Comparison of ENCODE assay signal across 12 mouse cellular contexts in genomic region chr11:116868129-116868528, GRCm38 (mm10). TPM values are rescaled to one million over a fixed set of nuclear protein-coding genes. Genes with fewer than 3 reads are reported as not detected.
DNase-seq lines count a peak whose midpoint lies in the region; ATAC-seq and TF ChIP-seq lines count a peak whose summit lies in the region.
"Had no signal": no experiment of that assay in that cellular context is flagged by ENCODE, and none has a peak within 500 bp of the region (broad histone marks: within the 10 kb centered on the region; RNA-seq: fewer than 3 reads in every experiment).

No protein-coding gene starts in this region.

- no peak for TF ChIP-seq EP300 in CH12.LX (IDR thresholded peaks at IDR 0.05; ENCODE audit: low read length)

- no peak overlapping the region for H3K4me2 ChIP-seq in kidney, embryonic 15.5 days
- no peak overlapping the region for H3K4me2 ChIP-seq in CH12.LX (ENCODE audit: insufficient read depth, low read depth, poor library complexity, severe bottlenecking)
- H3K4me2 ChIP-seq: liver, embryonic 13.5 days had no signal

- 79% methylated on average over 3 of the region's 3 CpGs for WGBS in kidney, embryonic 15.5 days

- H3K27me3 ChIP-seq in kidney, embryonic 15.5 days, result no peaks in the 10 kb centered on the region
- no peaks in the 10 kb centered on the region for H3K27me3 ChIP-seq in CH12.LX (replicated peaks)
- H3K27me3 ChIP-seq: liver, embryonic 13.5 days had no signal

- DNase-seq in kidney, adult 11 months, result peak; percentile 59
- peak; percentile 53 for DNase-seq in CH12.LX (ENCODE audit: extremely low read depth)
- peak; percentile 65 for DNase-seq in gastrocnemius, postnatal 14 days
- DNase-seq in heart, postnatal 14 days, result peak; percentile 58 to 75
- DNase-seq in thymus, postnatal 4 days, result no peak
- DNase-seq in cerebellum, adult 9-10 months, result no peak
- DNase-seq: cerebellum, postnatal 36 days; liver, embryonic 13.5 days had no signal

- dilution Hi-C loops in CH12.LX (cut with MboI; ENCODE audit: extremely low pct_ligation_motif_present, extremely low pct_unique_long_range_greater_than_20kb, low sequenced_read_pairs), result no loop called here

- no peak for TF ChIP-seq RAD21 in CH12.LX (IDR thresholded peaks at IDR 0.05; ENCODE audit: low read depth, low read length)

- intact Hi-C loops in gastrocnemius, postnatal 14 days (cut with DNase I; ENCODE audit: low total_unique reads), result no loop called here
- intact Hi-C loops in heart, postnatal 14 days (cut with DNase I), result no loop called here

- TF ChIP-seq POLR2A in CH12.LX (IDR thresholded peaks at IDR 0.05; ENCODE audit: low read depth, low read length), result no peak

- TF ChIP-seq CTCF in CH12.LX (conservative IDR thresholded peaks at IDR 0.05 in 1 of 2, IDR thresholded peaks at IDR 0.05 in 1 of 2; ENCODE audit: low read depth in 2 of 2, low read length in 2 of 2), result no peak

- no peaks in the 10 kb centered on the region for H3K4me1 ChIP-seq in kidney, embryonic 15.5 days
- H3K4me1 ChIP-seq in CH12.LX (ENCODE audit: control insufficient read depth in 1 of 2, insufficient read depth in 2 of 2), result peaks cover 16 to 70% of the 10 kb centered on the region in 2 experiments
- H3K4me1 ChIP-seq: liver, embryonic 13.5 days had no signal

- in situ Hi-C loops in CH12.LX (cut with MboI; ENCODE audit: low pct_ligation_motif_present, low pct_unique_long_range_greater_than_20kb, low sequenced_read_pairs), result no loop called here

- no peak for ATAC-seq in kidney, embryonic 15.5 days (replicated peaks; ENCODE audit: low FRiP score)
- no peak for ATAC-seq in erythroblast, adult 5-6 weeks (replicated peaks; ENCODE audit: low FRiP score, poor library complexity, severe bottlenecking)

- peaks cover 80% of the 10 kb centered on the region for H3K36me3 ChIP-seq in kidney, embryonic 15.5 days
- peaks cover 42 to 62% of the 10 kb centered on the region in 2 experiments for H3K36me3 ChIP-seq in CH12.LX (replicated peaks in 1 of 2; ENCODE audit: control insufficient read depth in 1 of 2, insufficient read depth in 1 of 2, low read length in 1 of 2)

- no peaks in the 10 kb centered on the region for H3K9me3 ChIP-seq in kidney, embryonic 15.5 days (replicated peaks)
- H3K9me3 ChIP-seq in CH12.LX (replicated peaks; ENCODE audit: low read length), result no peaks in the 10 kb centered on the region
- H3K9me3 ChIP-seq: liver, embryonic 13.5 days had no signal

- H3K9ac ChIP-seq in kidney, embryonic 15.5 days, result no peak overlapping the region
- no peak overlapping the region for H3K9ac ChIP-seq in CH12.LX (ENCODE audit: insufficient read depth, low read depth)
- H3K9ac ChIP-seq: liver, embryonic 13.5 days had no signal

- H3K79me2 ChIP-seq in CH12.LX (replicated peaks; ENCODE audit: control insufficient read depth, extremely low read depth, insufficient read depth, poor library complexity, severe bottlenecking), result no peaks in the 10 kb centered on the region

- no peak overlapping the region for H3K27ac ChIP-seq in kidney, embryonic 15.5 days
- H3K27ac ChIP-seq in CH12.LX (ENCODE audit: insufficient read depth, low read depth), result no peak overlapping the region
- H3K27ac ChIP-seq: liver, embryonic 13.5 days had no signal

- no peak overlapping the region for H3K4me3 ChIP-seq in kidney, embryonic 15.5 days (replicated peaks)
- H3K4me3 ChIP-seq in CH12.LX (replicated peaks in 1 of 3; ENCODE audit: low read depth in 2 of 3, low read length in 2 of 3, poor library complexity in 1 of 3), result no peak overlapping the region
- H3K4me3 ChIP-seq: liver, embryonic 13.5 days had no signal

TF ChIP-seq in CH12.LX, 34 proteins besides CTCF, POLR2A, EP300 and RAD21:
- TF ChIP-seq USF2 (conservative IDR thresholded peaks at IDR 0.05; ENCODE audit: low read depth, low read length), result peak; percentile 57
- no peak for TF ChIP-seq CHD1 (IDR thresholded peaks at IDR 0.05; ENCODE audit: low read depth, low read length)
- peak; percentile 67 for TF ChIP-seq USF1 (IDR thresholded peaks at IDR 0.05; ENCODE audit: low read depth, low read length)
- TF ChIP-seq ETS1 (conservative IDR thresholded peaks at IDR 0.05; ENCODE audit: low read depth, low read length), result peak; percentile 45
- peak; percentile 92 for TF ChIP-seq BHLHE40 (IDR thresholded peaks at IDR 0.05; ENCODE audit: low read depth, low read length)

RNA-seq across cellular contexts. Expression of gene Srsf2, which starts 15.2 kb away (rescaled TPM):
- polyA plus RNA-seq in kidney, embryonic 15.5 days (2015; fragmentation: Nextera tagmentation; extraction: Ambion mirVana), result 810 and 860 TPM in 2 replicates
- 298 and 478 TPM in 2 replicates for total RNA-seq in CH12.LX (2012; rRNA removed)
- 443 and 471 TPM in 2 replicates for total RNA-seq in CH12.LX (2014; rRNA removed)
- 1,116 and 1,224 TPM in 2 replicates for polyA plus RNA-seq in CH12.LX (2012; ENCODE audit: insufficient read length, low read depth)
- total RNA-seq in gastrocnemius, postnatal 14 days (2021), result 10 to 100 TPM; 73.0 to 80.9 TPM
- 100 to 1,000 TPM; 125 to 133 TPM for total RNA-seq in heart, postnatal 14 days (2021)
- 308 and 417 TPM in 2 replicates for total RNA-seq in erythroblast, adult 5-6 weeks (2015; ENCODE audit: low replicate concordance)
- 97.0 and 120 TPM in 2 replicates for total RNA-seq in erythroblast, adult 5-6 weeks (2017; ENCODE audit: low replicate concordance)

RNA-seq across cellular contexts. Expression of gene Mfsd11, which starts 15.9 kb away (rescaled TPM):
- 37.9 and 39.6 TPM in 2 replicates for polyA plus RNA-seq in kidney, embryonic 15.5 days (2015; fragmentation: Nextera tagmentation; extraction: Ambion mirVana)
- total RNA-seq in CH12.LX (2012; rRNA removed), result 13.2 and 16.0 TPM in 2 replicates
- total RNA-seq in CH12.LX (2014; rRNA removed), result 3.7 and 4.1 TPM in 2 replicates
- polyA plus RNA-seq in CH12.LX (2012; ENCODE audit: insufficient read length, low read depth), result 15.4 and 17.7 TPM in 2 replicates
- total RNA-seq in gastrocnemius, postnatal 14 days (2021), result 10 to 100 TPM; 22.3 to 27.2 TPM
- total RNA-seq in heart, postnatal 14 days (2021), result 10 to 100 TPM; 39.8 to 40.4 TPM
- 9.2 and 35.0 TPM in 2 replicates for total RNA-seq in erythroblast, adult 5-6 weeks (2015; ENCODE audit: low replicate concordance)
- 3.4 and 3.5 TPM in 2 replicates for total RNA-seq in erythroblast, adult 5-6 weeks (2017; ENCODE audit: low replicate concordance)

RNA-seq across cellular contexts. Expression of gene Jmjd6, which starts 24.9 kb away (rescaled TPM):
- polyA plus RNA-seq in kidney, embryonic 15.5 days (2015; fragmentation: Nextera tagmentation; extraction: Ambion mirVana), result 72.6 and 75.5 TPM in 2 replicates
- 106 and 110 TPM in 2 replicates for total RNA-seq in CH12.LX (2012; rRNA removed)
- total RNA-seq in CH12.LX (2014; rRNA removed), result 104 and 116 TPM in 2 replicates
- polyA plus RNA-seq in CH12.LX (2012; ENCODE audit: insufficient read length, low read depth), result 109 and 133 TPM in 2 replicates
- total RNA-seq in gastrocnemius, postnatal 14 days (2021), result 10 to 100 TPM; 19.5 to 21.4 TPM
- 10 to 100 TPM; 34.4 to 37.3 TPM for total RNA-seq in heart, postnatal 14 days (2021)
- total RNA-seq in erythroblast, adult 5-6 weeks (2015; ENCODE audit: low replicate concordance), result 12.5 and 24.2 TPM in 2 replicates
- total RNA-seq in erythroblast, adult 5-6 weeks (2017; ENCODE audit: low replicate concordance), result 10.7 and 13.9 TPM in 2 replicates

RNA-seq across cellular contexts. Expression of gene Mettl23, which starts 25.1 kb away (rescaled TPM):
- polyA plus RNA-seq in kidney, embryonic 15.5 days (2015; fragmentation: Nextera tagmentation; extraction: Ambion mirVana), result 51.5 and 60.6 TPM in 2 replicates
- 60.1 and 63.7 TPM in 2 replicates for total RNA-seq in CH12.LX (2012; rRNA removed)
- total RNA-seq in CH12.LX (2014; rRNA removed), result 64.9 and 82.2 TPM in 2 replicates
- polyA plus RNA-seq in CH12.LX (2012; ENCODE audit: insufficient read length, low read depth), result 30.6 and 44.5 TPM in 2 replicates
- total RNA-seq in gastrocnemius, postnatal 14 days (2021), result 10 to 100 TPM; 24.1 to 24.7 TPM
- total RNA-seq in heart, postnatal 14 days (2021), result 10 to 100 TPM; 37.3 to 37.8 TPM
- total RNA-seq in erythroblast, adult 5-6 weeks (2015; ENCODE audit: low replicate concordance), result 11.3 and 11.5 TPM in 2 replicates
- total RNA-seq in erythroblast, adult 5-6 weeks (2017; ENCODE audit: low replicate concordance), result 5.4 and 15.1 TPM in 2 replicates

RNA-seq across cellular contexts. Expression of gene Mxra7, which starts 40.3 kb away (rescaled TPM):
- 16.7 and 20.8 TPM in 2 replicates for polyA plus RNA-seq in kidney, embryonic 15.5 days (2015; fragmentation: Nextera tagmentation; extraction: Ambion mirVana)
- total RNA-seq in CH12.LX (2012; rRNA removed) (not detected in 2 replicates), CH12.LX (2014; rRNA removed) (not detected in 2 replicates)
- polyA plus RNA-seq in CH12.LX (2012; ENCODE audit: insufficient read length, low read depth), result not detected in 2 replicates
- 10 to 100 TPM; 23.1 to 29.6 TPM for total RNA-seq in gastrocnemius, postnatal 14 days (2021)
- total RNA-seq in heart, postnatal 14 days (2021), result 10 to 100 TPM; 27.7 to 32.1 TPM
- total RNA-seq in erythroblast, adult 5-6 weeks (2015; ENCODE audit: low replicate concordance), result 4.2 TPM in 1 of 2 replicates, not detected in the other
- total RNA-seq in erythroblast, adult 5-6 weeks (2017; ENCODE audit: low replicate concordance), result not detected in 2 replicates
- total RNA-seq: megakaryocyte-erythroid progenitor cell, adult 5-6 weeks; neutrophil, adult 5-6 weeks had no signal

Comparison
In these comparisons a context has a peak if more than half of its experiments do, and no peak if none do; other contexts are left out.
1. DNase-seq: peak in kidney, adult 11 months (single experiment), CH12.LX (single experiment), gastrocnemius, postnatal 14 days (single experiment) and heart, postnatal 14 days (2 of 2); none in thymus, postnatal 4 days (single experiment) and cerebellum, adult 9-10 months (single experiment).